Mouse (Mus musculus) small intestine, adult 2 months (tissue): ENCODE data around the gene Sptbn4.

Source experiments
- CTCF ChIP-seq: fragments of 200-500 bp; IDR thresholded peaks from 2 replicates; pipeline ENCODE4 v1.5.1; 2012; ENCODE audit warnings: low read depth, mild to moderate bottlenecking, control low read depth, inconsistent platforms, low read length, moderate library complexity, mixed read lengths; ENCODE audit not compliant: insufficient replicate concordance, insufficient read length; ENCODE audit errors: extremely low read depth
- POLR2A ChIP-seq: fragments of 200-500 bp; IDR thresholded peaks from 2 replicates; pipeline ENCODE4 v1.6.1; 2012; ENCODE audit warnings: low read depth, mild to moderate bottlenecking, control low read depth, inconsistent platforms, low read length, moderate library complexity

DNA sequence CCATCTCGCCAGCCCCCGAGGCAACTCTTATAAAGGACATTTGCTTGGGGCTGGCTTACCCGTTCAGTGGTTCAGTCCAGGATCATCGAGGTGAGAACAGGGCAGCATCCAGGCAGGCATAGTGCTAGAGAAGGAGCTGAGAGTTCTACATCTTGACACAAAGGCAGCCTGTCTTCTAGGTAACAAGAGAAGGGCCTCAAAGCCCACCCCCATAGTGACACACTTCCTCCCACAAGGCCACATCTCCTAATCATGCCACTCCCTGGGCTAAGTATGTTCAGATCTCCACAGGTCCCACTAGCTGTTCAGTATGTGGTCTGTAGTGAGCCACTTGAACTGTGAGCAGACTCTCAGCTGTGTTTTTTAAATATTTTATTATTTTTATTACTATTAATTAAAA, 36.4 kb upstream of the Sptbn4 start:
- TF ChIP-seq POLR2A: no peak
- no peak for TF ChIP-seq CTCF
